Mouse (Mus musculus) limb, embryonic 14.5 days (tissue): ENCODE data around the gene Ebi3. TPM values are rescaled to one million over a fixed set of nuclear protein-coding genes. Genes with fewer than 3 reads are reported as not detected.

Experiments used
- ATAC-seq: fragments of 200-750 bp; cut with Nextera tagmentation; 2 replicates; pipeline ENCODE4 v1.8.0; 2017; ENCODE audit warnings: low read depth, moderate number of reproducible peaks, moderate TSS enrichment; ENCODE audit not compliant: low FRiP score
- DNase-seq: peaks from one replicate; pipeline ENCODE4 v3.0.0-alpha.2; 2015; ENCODE audit warnings: low spot score
- H3K27ac ChIP-seq: fragments of 300-500 bp; sonication (generic); replicated peaks from 2 replicates; pipeline ENCODE4 v1.5.1; 2014; ENCODE audit warnings: low read depth, mild to moderate bottlenecking, low read length, moderate library complexity, mixed read lengths
- H3K27me3 ChIP-seq: fragments of 300-500 bp; sonication (generic); 2 replicates; pipeline ENCODE4 v1.6.1; 2014; ENCODE audit warnings: low read length, mixed read lengths; ENCODE audit not compliant: control insufficient read depth, insufficient read depth
- H3K36me3 ChIP-seq: fragments of 300-500 bp; sonication (generic); 2 replicates; pipeline ENCODE4 v1.6.1; 2014; ENCODE audit warnings: mild to moderate bottlenecking, low read length, moderate library complexity, mixed read lengths; ENCODE audit not compliant: control insufficient read depth, insufficient read depth
- H3K4me1 ChIP-seq: fragments of 300-500 bp; sonication (generic); 2 replicates; pipeline ENCODE4 v1.6.1; 2014; ENCODE audit warnings: antibody characterized with exemption, low read length, mixed read lengths; ENCODE audit not compliant: control insufficient read depth, insufficient read depth
- H3K4me2 ChIP-seq: fragments of 300-500 bp; sonication (generic); replicated peaks from 2 replicates; pipeline ENCODE4 v1.6.1; 2014; ENCODE audit warnings: low read depth, mild to moderate bottlenecking, low read length, moderate library complexity; ENCODE audit not compliant: severe bottlenecking
- H3K4me3 ChIP-seq: fragments of 300-500 bp; sonication (generic); replicated peaks from 2 replicates; pipeline ENCODE4 v1.5.1; 2014; ENCODE audit warnings: low read length
- H3K9ac ChIP-seq: fragments of 300-500 bp; sonication (generic); 2 replicates; pipeline ENCODE4 v1.6.1; 2014; ENCODE audit warnings: mild to moderate bottlenecking, low read depth, low read length, moderate library complexity; ENCODE audit not compliant: severe bottlenecking
- H3K9me3 ChIP-seq: fragments of 300-500 bp; sonication (generic); 2 replicates; pipeline ENCODE4 v1.6.1; 2016; ENCODE audit warnings: low read length; ENCODE audit not compliant: control insufficient read depth
- POLR2A ChIP-seq: fragments of 200-500 bp; IDR thresholded peaks from 2 replicates; pipeline ENCODE4 v1.8.0; 2012; ENCODE audit warnings: inconsistent platforms, mild to moderate bottlenecking, moderate library complexity, borderline replicate concordance; ENCODE audit not compliant: insufficient read depth, insufficient read length; ENCODE audit errors: extremely low read depth
- WGBS: fragments of 180-500 bp; shearing (Covaris S2); extraction: QIAGEN DNeasy Blood & Tissue Kit; methylation state at CpG from one replicate; pipeline ENCODE4 v1.1.7; 2014; 5-methylcytosine and 5-hydroxymethylcytosine counted together
- polyA plus RNA-seq, 2 experiments: library from polyadenylated mRNA; depleted of rRNA in 1 of 2; stranded (reverse) in 1 of 2; unstranded in 1 of 2; fragments of >200 nt; fragmentation: Nextera tagmentation in 1 of 2; extraction: Ambion mirVana in 1 of 2; gene quantifications; 2 replicates each; pipeline versions ENCODE4 v1.2.1 to v1.2.3; 2012 to 2014

Gene Ebi3
- polyA plus RNA-seq, 2 experiments = 2.2 to 2.3 TPM

- H3K4me2 ChIP-seq = no peak overlapping the region
- H3K4me3 ChIP-seq = no peak overlapping the region
- H3K9me3 ChIP-seq = no peaks in the 10 kb centered on the region
- peaks cover 3% of the 10 kb centered on the region; the same call in 1 of the 2 replicates for H3K27me3 ChIP-seq
- H3K36me3 ChIP-seq = no peaks in the 10 kb centered on the region
- WGBS = 78% methylated on average over 6 of the region's 6 CpGs
- no peak for TF ChIP-seq POLR2A
- H3K9ac ChIP-seq = no peak overlapping the region
- ATAC-seq (no peak), DNase-seq (no peak)
- peaks cover 3% of the 10 kb centered on the region; the same call in 1 of the 2 replicates for H3K4me1 ChIP-seq
- no peak overlapping the region for H3K27ac ChIP-seq
These were observed 1.3 kb downstream of the Ebi3 start for GRCm38 (mm10) chr17:55953751-55954150.

GRCm38 (mm10) chr17:55954229-55954628 lies 1.8 kb downstream of the Ebi3 start:
- 35% methylated on average over 14 of the region's 16 CpGs for WGBS

GRCm38 (mm10) chr17:55956129-55956528 lies 3.7 kb downstream of the Ebi3 start:
- no peak for TF ChIP-seq POLR2A
- ATAC-seq (no peak), DNase-seq (peak; percentile 47)
- H3K4me2 ChIP-seq = peak overlapping the region; percentile 68
- H3K4me3 ChIP-seq = peak overlapping the region; percentile 37
- peaks cover 3% of the 10 kb centered on the region; the same call in 1 of the 2 replicates for H3K36me3 ChIP-seq
- peaks cover 3% of the 10 kb centered on the region; the same call in 1 of the 2 replicates for H3K27me3 ChIP-seq
- H3K9me3 ChIP-seq = no peaks in the 10 kb centered on the region
- peak overlapping the region; percentile 45 for H3K9ac ChIP-seq
- WGBS = 3% methylated on average over 26 of the region's 26 CpGs
- peaks cover 3% of the 10 kb centered on the region; the same call in 1 of the 2 replicates for H3K4me1 ChIP-seq
- no peak overlapping the region for H3K27ac ChIP-seq

More at GRCm38 (mm10) chr17:55954229-55954628, 1.8 kb downstream of the Ebi3 start:
- H3K27ac ChIP-seq = no peak overlapping the region
- ATAC-seq (no peak), DNase-seq (no peak)
- H3K36me3 ChIP-seq = no peaks in the 10 kb centered on the region
- no peak overlapping the region for H3K9ac ChIP-seq
- no peaks in the 10 kb centered on the region for H3K9me3 ChIP-seq
- H3K27me3 ChIP-seq = peaks cover 3% of the 10 kb centered on the region; the same call in 1 of the 2 replicates
- H3K4me1 ChIP-seq = peaks cover 3% of the 10 kb centered on the region; the same call in 1 of the 2 replicates
- no peak overlapping the region for H3K4me2 ChIP-seq
- H3K4me3 ChIP-seq = no peak overlapping the region
- TF ChIP-seq POLR2A = no peak

GRCm38 (mm10) chr17:55956591-55956990 lies 4.2 kb downstream of the Ebi3 start:
- Histone ChIP-seq H3K4me3 (peak overlapping the region; percentile 37), H3K36me3 (peaks cover 4% of the 10 kb centered on the region; the same call in 1 of the 2 replicates), H3K4me2 (peak overlapping the region; percentile 68), H3K4me1 (peaks cover 3% of the 10 kb centered on the region; the same call in 1 of the 2 replicates), H3K27ac (no peak overlapping the region), H3K27me3 (peaks cover 3% of the 10 kb centered on the region; the same call in 1 of the 2 replicates), H3K9ac (no peak overlapping the region), H3K9me3 (no peaks in the 10 kb centered on the region)
- TF ChIP-seq POLR2A = no peak
- ATAC-seq (no peak), DNase-seq (no peak)
- WGBS = 38% methylated on average over 6 of the region's 6 CpGs

- TF ChIP-seq POLR2A = no peak
- DNase-seq (peak; percentile 71), ATAC-seq (no peak)
- H3K4me2 ChIP-seq = no peak overlapping the region
- no peak overlapping the region for H3K4me3 ChIP-seq
- H3K36me3 ChIP-seq = peaks cover 10% of the 10 kb centered on the region
- WGBS = 15% methylated on average over 9 of the region's 9 CpGs
- H3K9me3 ChIP-seq = no peaks in the 10 kb centered on the region
- H3K4me1 ChIP-seq = peaks cover 3% of the 10 kb centered on the region; the same call in 1 of the 2 replicates
- H3K27ac ChIP-seq = no peak overlapping the region
- H3K27me3 ChIP-seq = peaks cover 3% of the 10 kb centered on the region; the same call in 1 of the 2 replicates
- H3K9ac ChIP-seq = no peak overlapping the region
These were observed 4.7 kb downstream of the Ebi3 start for GRCm38 (mm10) chr17:55957168-55957567.
